Mouse (Mus musculus): ENCODE data around the gene Nras.

Gene Nras

DNA sequence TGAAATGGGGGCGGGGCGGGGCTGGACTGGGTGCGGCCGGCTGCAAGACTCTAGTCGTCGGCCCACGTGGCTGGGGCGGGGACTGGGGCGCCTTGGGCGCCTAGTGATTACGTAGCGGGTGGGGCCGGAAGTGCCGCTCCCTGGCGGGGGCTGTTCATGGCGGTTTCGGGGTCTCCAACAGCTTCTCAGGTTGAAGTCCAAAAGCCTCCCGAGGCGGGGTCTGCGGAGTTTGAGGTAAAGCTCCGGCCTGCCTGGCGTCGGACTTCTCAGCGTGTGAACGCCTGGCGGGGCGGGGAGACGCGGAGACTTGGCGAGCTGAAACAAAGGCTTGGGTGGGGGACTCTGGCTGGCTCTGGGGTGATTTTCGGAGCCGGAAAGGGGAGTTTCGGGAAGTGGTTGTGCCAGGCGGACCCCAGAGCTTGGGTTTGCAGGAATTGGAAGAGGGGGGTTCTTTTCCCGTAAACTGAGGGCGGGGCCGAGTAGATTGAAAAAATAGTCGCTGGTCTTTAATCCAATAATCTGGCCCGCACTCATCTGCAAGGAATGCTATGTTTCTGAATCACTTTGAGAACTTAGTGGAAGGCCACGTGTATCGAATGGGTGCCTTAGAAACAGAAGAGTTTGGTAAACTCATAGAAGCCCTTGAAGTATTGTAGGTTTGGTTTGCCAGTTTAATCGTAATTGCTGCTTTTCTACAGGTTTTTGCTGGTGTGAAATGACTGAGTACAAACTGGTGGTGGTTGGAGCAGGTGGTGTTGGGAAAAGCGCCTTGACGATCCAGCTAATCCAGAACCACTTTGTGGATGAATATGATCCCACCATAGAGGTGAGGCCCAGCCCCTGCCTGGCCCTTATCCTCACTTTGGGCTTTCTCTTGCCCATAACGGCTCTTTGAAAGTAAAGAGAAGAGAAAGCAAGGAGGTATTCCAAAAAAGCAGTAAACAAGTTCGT is at the start of gene Nras:
Gene Nras, plus strand, starts transcription at position 79 of the 951 bp plus-strand sequence.
- DNase-seq (ENCODE audit: extremely low spot score): peak; percentile 98

DNA sequence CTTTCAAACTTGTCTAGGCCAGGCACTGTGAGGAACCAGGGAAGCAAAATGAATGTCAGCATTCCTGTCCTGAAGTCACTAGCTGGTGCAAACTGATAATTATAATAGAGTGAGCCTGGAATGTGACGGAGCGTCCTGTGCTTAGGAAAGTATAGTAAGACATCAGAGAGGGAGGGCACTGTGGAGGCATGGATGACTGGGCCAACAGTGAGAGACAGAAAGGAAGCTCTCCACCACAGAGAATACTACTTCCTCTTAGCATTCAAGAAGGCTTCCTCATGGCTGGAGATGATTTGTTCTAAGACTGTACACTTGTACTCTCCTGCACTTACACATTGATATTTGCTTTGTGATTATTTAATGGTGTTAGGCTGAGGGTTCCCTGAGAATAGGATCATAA is 40.7 kb upstream of the Nras start:
- no peak for DNase-seq (ENCODE audit: extremely low spot score)

DNA sequence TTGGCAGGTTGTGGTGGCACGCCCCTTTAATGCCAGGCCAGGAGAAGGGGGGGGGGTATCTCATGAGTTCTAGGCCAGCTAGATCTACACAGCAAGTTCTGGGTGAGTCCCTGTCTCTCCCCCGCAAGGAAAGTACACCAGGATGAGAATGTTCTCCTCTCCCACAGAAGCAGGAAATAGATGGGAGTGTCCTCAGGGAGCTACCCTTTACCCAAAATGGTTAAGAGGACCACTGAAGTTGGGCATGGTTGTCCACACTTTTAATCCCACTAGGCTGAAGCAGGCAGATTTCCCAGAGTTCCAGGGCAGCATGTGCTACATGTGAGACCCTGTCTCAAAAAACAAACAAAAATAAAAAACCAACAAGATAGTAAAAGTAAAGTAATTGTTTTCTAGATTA is 38.6 kb upstream of the Nras start:
- DNase-seq (ENCODE audit: extremely low spot score): no peak

DNA sequence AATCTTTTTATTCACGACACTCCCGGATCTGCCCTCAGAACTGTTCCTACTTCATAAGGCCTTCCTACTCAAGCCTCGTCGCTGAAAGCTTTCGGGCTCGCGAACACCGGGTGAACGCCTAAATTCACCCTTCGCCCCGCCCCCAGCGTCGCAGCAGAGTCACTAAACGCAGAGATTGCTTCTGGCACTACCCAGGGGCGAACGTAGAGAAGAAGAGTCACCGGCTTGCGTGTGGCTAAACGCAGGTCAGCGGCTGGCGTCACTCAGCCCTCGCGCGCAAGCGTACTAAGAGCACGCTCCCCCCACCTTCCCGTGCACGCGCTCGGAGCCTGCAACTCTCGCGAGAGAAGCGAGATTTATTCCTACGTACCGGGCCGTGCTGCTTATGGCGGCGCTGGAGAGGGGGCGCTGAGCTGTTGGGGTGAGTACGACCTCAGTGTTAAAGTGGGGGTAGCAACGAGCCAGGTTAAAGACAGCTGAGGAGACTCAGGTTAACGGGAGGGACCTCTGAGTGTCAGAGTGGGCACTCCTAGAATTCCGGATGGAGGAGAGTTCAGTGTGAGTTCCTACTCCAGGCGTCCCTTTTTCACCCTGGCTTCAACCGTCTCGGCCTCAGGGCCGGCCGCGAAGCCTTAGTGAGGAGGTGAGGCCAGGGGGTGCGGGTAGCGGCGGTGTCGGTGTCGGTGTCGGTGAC is 37.7 kb upstream of the Nras start, which contains the start of gene Csde1:
Gene Csde1, plus strand, starts transcription at position 178 of the 694 bp plus-strand sequence.
- DNase-seq (ENCODE audit: extremely low spot score): peak; percentile 94

DNA sequence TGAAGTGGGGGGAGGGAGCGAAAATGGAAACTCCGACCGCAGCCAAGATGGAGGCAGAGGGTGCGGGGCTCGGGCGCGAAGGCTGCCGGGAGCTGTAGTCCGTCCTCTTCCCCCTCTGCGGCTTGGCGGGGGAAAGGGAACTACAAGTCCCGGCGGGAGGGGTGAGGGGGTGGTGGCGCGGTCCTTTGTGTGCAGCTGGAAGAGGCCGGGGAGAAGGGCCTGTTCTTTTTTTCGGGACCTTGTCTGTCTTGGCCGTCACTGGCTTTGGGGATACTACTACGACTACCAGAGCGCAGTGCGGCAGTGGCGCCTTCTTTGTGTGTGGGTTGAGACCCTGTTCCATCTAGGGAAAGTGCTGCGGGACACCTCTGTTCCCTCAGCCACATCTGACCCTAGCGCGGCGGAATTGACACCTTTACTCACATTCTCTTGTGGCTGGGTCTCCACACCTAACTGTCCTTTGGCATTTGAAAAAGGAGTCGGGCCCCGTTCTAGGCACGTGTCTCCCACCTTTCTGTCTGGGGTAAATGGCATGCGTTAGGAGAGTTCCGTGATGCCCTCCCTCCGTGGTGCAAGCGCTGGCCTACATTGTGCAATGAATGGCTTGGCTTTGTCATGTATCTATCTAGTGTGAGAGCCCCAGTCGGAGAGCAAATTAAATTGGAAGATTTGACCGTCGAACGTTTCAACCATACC is 37.0 kb upstream of the Nras start:
- peak; percentile 94 for DNase-seq (ENCODE audit: extremely low spot score)

DNA sequence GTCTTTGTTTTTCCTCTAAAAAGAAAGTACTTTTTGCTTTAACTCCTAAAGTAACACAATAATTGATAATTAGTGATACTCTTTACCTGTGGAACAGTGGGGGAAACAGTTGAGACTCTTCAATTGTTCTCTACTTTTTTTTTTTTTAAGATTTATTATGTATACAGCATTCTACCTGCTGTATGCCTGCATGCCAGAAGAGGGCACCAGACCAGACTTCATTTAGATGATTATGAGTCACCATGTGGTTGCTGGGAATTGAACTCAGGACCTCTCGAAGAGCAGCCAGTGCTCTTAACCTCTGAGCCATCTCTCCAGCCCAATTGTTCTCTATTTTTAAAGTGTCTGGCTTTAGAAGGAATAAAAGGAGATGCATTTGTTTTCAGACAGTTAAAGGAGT is 31.9 kb upstream of the Nras start:
- no peak for DNase-seq (ENCODE audit: extremely low spot score)

DNA sequence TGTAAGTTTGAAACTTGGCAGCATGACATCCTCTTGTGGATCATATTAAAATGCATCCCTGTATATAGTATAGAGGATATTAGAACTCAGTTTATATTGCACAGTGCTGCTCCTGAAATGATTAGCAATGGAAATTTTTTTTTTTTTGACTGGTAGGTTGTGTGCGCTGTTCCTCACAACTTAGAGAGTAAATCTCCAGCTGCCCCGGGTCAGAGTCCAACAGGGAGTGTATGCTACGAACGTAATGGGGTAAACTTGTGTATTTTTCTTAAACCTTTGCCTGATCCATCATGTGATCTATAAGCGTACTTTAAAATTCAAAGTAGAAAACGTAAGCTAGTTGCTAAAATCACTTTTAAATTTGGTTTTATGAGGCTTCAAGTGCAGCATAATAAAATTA is 17.8 kb upstream of the Nras start:
- DNase-seq (ENCODE audit: extremely low spot score): no peak

DNA sequence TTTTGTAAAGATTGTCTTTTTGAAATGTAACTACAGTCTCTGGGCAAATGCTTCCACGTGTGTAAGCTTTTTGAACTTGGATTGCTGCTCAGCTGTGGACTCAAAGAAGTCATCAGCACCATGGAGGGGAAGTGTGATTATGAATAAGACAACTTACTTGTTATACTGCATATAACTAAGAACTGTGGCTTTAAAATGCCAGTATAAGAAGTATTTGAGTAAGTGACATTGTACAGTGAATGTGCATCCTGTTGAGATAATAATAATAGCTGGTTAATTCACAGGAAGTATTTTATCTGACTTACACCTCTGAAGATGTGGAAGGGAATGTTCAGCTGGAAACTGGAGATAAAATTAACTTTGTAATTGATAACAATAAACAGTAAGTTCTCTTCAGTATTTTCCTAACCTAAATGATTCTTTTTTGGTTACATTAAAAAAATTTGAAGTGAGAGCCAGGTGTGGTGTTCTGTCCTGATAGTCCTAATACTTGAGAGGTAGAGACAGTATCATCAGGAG is 17.2 kb upstream of the Nras start:
- no peak for DNase-seq (ENCODE audit: extremely low spot score)

DNA sequence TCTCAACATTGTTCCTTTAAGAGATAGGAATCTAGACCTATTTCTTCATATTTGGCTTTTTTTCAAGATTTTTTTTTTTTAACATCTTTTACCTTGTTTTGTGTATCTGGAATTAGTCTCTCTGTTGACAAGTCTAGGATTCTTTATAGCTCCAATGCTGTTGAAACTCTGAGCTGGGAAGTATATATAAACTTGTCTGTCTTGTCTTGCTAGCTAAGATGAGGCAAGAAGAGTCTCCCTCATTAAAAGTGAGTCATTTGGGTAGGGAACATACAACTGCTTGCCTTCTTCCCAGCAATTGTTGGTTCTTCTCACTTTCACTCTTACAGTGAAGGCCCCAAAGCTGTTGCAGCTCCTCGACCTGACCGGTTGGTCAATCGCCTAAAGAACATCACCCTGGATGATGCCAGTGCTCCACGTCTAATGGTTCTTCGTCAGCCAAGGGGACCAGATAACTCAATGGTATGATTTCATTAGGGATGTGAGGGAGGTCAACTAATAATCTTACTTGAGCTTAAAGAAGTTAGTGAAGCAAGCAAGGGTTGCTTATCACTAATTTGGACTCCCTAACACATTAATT is 2.0 kb upstream of the Nras start:
- DNase-seq (ENCODE audit: extremely low spot score): no peak

DNA sequence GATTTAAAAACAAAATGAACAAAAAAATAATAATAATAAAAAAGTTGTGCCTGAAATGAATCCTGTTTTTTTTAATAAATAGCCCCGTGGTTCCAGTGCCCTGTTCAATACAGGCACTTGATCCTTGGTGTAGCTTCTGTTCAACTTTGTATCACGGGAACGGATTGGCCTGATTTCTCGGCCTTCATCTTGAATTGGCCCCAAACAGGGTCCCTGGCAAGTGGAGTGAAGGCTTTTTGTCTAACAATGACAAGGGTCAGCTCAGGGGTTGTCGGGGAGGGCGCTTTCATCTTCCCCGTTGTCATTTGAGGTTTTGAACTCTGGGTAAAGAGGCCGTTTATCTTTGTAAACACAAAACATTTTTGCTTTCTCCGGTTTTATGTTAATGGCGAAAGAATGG is 333 bp upstream of the Nras start:
- no peak for DNase-seq (ENCODE audit: extremely low spot score)

DNA sequence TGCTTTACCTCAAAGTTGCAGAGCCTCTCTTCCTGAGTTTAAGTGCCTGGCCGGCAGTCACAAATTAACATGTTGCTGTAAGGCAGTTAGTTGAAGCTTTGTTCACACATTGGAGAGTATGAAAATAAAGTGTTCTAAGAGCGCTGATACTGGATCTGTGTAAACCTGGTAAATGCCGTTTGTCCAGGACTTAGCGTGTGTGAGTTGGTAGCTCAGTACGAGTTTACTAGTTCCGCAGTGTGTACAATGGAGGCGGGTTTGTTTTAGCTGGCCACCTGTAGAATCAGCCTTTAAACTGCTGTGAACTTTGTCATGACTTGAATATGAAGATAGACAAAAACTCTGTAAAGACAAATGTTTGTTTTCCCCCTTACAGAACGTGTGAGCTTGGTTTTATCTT is 8.8 kb downstream of the Nras start:
- no peak for DNase-seq (ENCODE audit: extremely low spot score)

DNA sequence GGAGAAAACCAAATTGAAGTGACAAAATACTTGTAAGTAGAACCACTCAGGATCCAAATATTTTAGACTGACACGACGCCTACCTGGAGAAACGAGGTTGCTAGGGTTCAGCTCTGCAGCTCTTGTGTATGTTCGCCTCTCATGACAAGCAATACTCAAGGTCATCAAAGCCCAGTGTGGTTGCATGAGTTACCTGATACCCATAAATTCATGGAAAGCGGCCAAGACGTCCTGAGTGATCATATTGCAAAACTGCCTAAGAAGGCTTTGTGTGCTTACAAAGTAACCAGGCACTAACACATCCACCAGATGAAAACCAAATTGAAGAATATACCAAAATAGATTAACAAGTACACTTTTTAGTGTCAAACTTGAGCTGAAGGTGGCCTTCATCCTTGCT is 10.9 kb downstream of the Nras start:
- no peak for DNase-seq (ENCODE audit: extremely low spot score)

DNA sequence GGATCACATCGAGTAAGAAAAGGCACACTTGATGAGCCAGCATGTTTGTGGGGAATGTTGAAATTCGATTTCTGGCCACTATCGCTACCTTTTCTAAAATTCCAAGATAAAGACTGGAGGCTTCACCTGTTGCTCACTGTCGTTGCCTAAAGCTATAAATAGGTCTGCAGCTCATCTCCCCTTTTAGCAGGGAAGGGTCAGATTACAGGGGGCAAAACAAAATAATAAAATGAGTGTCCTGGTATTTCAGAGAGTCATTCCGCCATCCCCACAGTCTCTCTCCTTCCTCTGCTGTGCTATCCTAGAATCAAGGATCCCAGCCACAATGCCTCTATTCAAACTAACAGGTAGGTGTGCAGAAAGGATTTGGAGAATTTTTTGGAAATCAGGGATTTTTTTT is 15.7 kb downstream of the Nras start, which contains the start of gene Ampd1:
Gene Ampd1, plus strand, starts transcription at position 244 of the 400 bp plus-strand sequence.
- no peak for DNase-seq (ENCODE audit: extremely low spot score)

DNA sequence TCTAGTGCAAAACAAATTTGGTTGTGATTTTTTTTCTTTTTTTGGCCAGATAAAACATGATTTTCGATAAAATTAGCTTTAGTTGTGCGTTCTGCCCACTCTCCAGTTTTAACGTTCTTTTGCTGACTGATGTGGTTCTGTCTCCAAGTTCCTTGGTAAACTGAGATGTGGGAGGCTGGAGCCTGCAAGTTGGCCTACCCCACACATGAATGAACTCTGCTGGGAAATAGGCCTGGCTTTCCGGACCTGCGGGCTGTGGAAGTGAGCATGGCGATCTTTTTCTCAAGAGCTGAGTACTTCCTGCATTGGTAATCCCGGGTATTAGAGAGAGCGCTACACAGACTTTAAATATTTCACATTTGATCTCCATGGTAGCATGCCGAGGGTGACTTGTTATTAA is 17.8 kb downstream of the Nras start:
- DNase-seq (ENCODE audit: extremely low spot score): no peak

DNA sequence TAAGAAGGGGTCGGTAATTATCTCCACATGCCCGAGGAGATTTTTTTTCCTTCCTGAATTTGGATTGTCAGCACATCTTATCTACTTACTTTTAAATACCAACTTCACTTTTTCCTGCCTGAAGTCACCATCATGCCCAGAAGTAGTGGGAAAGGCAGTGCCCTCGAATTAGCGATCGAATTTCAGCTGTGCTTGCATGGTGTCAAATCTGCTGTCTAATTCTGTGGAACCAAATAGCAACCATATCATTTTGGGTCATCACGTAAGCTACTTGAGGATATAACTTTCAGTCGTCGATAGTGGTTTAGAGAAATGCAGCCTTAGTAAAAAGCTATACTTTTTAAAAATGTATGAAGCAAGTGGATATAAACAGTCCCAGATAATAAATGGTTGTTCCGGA is 18.4 kb downstream of the Nras start:
- no peak for DNase-seq (ENCODE audit: extremely low spot score)

DNA sequence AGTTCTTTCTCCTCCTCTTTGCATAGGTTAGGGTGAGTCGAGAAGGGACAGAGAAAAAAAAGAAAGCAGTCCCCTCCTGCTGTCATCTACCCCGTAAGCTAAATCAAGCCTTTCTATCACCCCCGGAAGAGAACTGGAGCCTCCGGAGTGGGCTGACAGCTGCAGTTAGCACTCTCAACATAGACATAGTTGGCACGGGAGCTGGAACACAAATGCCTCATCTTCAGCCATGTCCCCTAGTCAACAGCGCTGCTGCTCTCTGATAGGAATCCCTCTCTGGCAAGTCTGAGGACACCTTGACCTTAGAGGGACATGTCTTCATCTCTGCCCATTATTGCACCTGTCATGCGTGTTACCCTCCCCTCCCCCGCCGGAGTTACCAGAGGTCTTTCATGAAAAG is 21.2 kb downstream of the Nras start:
- DNase-seq (ENCODE audit: extremely low spot score): no peak

DNA sequence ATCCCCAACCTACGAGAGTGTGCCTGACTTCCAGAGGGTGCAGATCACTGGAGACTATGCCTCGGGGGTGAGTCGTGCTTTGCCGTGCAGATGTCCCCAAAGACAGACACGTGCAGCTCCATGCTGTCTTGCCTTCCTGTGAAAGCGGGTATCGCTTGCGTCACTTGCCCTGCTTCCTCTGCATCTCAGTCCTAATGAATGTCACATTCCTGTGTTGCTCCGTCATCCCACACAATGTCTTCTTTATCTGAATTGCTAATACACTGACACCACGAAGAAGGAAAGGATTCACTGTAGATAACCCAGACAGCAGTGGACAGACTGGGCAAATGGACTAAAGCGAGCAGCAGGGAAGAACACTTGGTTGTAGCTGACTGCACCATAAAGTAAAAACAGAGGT is 23.0 kb downstream of the Nras start:
- no peak for DNase-seq (ENCODE audit: extremely low spot score)

DNA sequence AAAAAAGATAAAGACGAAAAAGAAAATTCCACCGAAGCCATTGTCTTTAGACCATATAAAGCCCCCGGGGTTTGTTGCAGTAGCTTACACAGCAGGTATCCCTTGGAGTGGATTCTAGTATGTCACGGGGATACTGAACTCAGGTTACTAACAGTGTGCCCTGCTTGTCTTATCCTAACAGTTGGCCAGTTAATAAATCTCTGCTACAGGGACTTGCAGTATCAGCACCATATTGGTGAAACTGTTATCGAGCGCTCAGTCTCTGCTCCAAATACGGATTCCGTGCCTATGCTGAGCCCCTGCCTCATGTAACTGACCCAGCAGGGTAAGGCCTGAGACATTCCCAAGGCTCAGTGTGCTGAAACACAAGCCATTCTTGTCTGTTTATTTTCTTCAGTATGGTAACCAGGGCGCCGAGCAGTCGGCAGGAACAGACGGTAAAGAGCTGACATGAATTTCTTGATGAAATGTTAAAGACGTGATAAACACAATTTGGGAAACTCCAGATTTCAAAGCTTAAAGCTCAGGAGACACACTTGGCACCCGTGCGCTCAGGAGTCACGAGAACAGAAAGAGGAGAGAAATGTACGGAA is 23.9 kb downstream of the Nras start:
- DNase-seq (ENCODE audit: extremely low spot score): no peak

DNA sequence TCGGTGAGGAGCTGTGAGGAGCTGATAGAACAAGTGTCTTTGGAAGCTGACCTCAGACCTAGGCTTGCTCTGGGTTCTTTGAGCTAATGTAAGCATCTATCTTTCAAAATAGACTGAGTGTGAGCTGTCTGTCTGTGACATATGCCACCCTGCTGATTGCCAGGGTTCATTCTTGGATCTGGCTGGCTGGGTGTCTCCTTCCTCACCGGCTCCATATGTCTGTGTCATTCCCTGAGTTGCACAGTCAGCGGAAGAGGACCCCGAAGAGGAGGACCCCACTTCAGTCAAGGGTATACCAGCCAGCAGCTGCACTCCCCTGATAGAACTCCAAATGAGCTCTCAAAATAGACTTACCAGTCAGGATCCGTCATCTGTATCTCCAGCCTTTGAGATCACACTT is 24.7 kb downstream of the Nras start:
- DNase-seq (ENCODE audit: extremely low spot score): no peak

DNA sequence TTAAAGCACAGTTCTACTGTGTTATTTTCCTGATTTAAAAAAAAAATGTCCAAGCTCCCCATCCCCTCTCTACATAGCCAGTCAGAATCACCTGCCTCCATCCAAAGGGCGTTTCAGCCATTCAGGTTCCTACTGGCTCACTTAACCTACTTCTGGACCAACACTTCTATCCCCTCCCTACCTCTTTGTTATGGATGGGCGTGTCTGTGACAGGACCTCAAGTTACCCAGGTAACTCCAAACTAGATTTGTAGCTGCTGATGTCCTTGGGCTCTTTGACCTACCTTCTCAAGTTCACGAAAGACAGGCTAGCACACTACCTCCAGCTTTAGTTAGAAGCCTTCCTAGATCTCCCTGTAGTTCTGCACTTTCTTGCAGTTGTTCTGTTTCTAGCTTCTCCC is 27.9 kb downstream of the Nras start:
- DNase-seq (ENCODE audit: extremely low spot score): no peak

DNA sequence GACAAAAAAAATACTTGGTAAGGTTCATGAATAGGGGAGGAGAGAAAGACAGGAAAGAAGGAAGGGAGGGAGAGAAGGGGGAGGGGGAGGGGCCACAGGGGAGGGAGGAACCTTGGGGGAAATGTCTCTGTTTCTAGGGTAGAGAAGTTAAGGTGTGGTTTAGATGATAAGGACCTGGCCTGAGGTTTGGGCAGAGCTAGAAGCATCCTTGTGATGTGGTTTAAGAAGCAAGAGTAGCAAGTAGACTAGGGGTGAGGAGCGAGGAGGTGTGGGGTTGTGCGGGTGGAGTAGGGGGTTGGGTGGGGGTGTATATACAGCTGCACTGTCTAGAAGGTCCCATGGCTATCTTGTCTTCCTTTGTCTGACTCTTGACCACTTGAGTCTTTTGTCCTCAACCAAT is 33.7 kb downstream of the Nras start:
- no peak for DNase-seq (ENCODE audit: extremely low spot score)
